Mouse (Mus musculus) stomach, postnatal 0 days (tissue): ENCODE results near the gene Foxn3.

Experiments
- CTCF ChIP-seq: IDR thresholded peaks from 2 replicates; pipeline ENCODE4 v1.5.1; 2016; ENCODE audit warnings: antibody characterized with exemption, low read depth, mild to moderate bottlenecking, moderate library complexity
- EP300 ChIP-seq: optimal IDR thresholded peaks from 2 replicates; pipeline ENCODE3; 2016; ENCODE audit warnings: antibody characterized with exemption

DNA sequence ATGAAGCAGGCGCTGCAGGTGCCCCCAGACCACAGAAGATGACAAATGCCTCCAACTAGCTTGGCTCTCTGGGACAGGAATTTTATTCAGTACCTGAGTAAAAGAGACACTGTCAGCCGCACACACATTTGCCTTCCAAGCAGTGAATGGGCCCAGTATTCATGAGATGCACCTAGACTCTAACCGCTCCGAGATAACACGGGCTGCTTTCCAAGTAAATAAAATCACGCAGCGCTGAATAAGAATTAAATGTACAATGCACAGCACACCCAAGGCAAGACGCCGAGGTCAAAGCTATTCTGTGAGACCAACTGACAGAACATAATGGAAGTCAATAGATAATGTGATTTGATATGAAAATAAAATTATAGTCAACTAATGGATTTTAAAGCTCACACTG lies 229.4 kb downstream of the Foxn3 start:
- no peak for TF ChIP-seq EP300
- no peak for TF ChIP-seq CTCF
